Mouse (Mus musculus) central nervous system, embryonic 14 days (tissue): ENCODE results near the gene Rngtt. TPM values are rescaled to one million over a fixed set of nuclear protein-coding genes. Genes with fewer than 3 reads are reported as not detected.

Experiments used
- polyA plus RNA-seq: library from polyadenylated mRNA; depleted of rRNA; stranded (reverse); fragments of >200 nt; gene quantifications from 2 replicates; pipeline ENCODE4 v1.2.3, GENCODE M21; 2012; rRNA removed

Rngtt gene
- polyA plus RNA-seq = 11.9 and 12.2 TPM in 2 replicates

DNA sequence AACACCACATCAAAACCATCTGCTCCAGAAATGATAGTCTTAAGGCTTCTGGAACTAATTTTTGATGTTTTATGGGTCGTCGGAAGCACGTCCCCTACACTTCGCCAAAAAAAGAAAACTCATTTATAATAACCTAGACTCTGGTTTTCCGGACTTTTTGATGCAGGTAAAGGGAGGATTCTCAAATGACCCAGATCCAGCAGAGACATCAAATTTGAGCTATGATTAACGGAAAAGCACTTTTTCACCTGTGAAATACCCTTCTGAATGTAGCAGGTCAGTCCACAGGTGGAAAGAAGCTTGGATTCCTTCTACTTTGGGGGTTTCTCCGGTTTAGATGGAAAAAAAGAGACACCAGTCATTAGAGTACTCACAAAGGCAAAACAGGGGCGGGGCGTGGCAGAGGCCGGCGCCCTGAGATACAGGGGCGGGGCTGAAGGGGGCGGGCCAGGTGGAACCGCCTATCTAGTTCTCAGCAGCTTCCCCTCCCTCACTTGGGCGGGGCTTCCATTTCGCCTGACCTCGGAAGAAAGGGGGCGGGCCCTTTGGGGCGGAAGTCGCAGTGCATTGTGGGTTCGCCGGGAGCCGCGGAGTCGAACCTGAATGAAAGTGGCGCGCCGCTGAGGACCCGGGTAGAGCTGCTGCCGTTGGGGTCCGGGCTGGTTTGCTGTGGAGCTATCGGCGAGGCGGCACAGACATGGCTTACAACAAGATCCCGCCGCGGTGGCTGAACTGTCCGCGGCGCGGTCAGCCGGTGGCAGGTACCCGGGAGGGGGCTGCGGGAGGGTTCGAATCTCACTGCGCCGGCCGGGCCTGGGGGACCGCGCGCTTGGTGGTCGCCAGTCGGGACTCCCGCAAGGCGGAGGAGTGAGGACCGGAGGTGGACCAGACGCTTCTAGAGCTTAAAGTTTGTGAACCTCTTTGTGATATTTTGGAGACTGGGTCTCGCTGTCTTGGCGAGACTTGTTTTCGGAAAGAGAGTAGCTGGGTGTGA is at the start of gene Rngtt:
Rngtt (plus strand) TSS at position 548 of the 994 bp plus-strand sequence.

DNA sequence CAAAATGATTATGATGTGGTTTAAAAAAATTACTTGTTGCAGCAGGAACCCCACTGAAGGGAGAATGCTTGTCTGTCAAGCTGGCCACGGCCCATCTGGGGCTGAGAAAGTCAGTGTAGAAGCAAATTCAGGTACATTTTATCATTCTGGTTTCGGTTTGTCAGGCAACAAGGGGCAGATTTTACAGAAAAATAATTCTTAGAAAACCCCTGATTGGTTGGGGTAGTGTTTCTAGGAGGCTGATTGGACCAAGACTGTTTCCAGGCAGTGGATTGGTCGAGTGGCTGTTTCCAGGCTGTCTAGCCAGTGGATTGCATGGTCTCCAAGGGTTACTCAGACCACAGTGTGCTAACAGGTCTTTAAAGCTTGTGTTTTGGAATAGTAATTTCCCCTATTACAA is 20.1 kb upstream of the Rngtt start, which contains the start of gene Pnrc1:
Pnrc1 (minus strand) TSS at position 162 of the 400 bp plus-strand sequence.

Other genes starting within 250 kb of the Rngtt start
- 0.60 and 0.79 TPM in 2 replicates for gene Gabrr2, start 247.3 kb upstream of the Rngtt start, polyA plus RNA-seq
- 0.20 and 0.41 TPM in 2 replicates for gene Gabrr1, start 177.8 kb upstream of the Rngtt start, polyA plus RNA-seq
- 3.5 and 4.1 TPM in 2 replicates for gene Pm20d2, start 120.6 kb upstream of the Rngtt start, polyA plus RNA-seq
- 22.9 and 25.5 TPM in 2 replicates for gene Srsf12, start 101.3 kb upstream of the Rngtt start, polyA plus RNA-seq
- gene Pnrc1, start 20.1 kb upstream of the Rngtt start, polyA plus RNA-seq = 55.2 and 61.6 TPM in 2 replicates